In genomic region chr16:23991846-23992580, GRCm38 (mm10) we compare ENCODE assay signal across 25 mouse cellular contexts. TPM values are rescaled to one million over a fixed set of nuclear protein-coding genes. Genes with fewer than 3 reads are reported as not detected.
DNase-seq lines count a peak whose midpoint lies in the region; ATAC-seq and TF ChIP-seq lines count a peak whose summit lies in the region.
"Had no signal": no experiment of that assay in that cellular context is flagged by ENCODE, and none has a peak within 500 bp of the region (broad histone marks: within the 10 kb centered on the region; RNA-seq: fewer than 3 reads in every experiment).

No protein-coding gene starts in this region.

- H3K4me3 ChIP-seq in forebrain, postnatal 0 days (ENCODE audit: low read depth, low read length) = no peak overlapping the region
- H3K4me3 ChIP-seq in forebrain, embryonic 11.5 days (ENCODE audit: low read depth, low read length) = no peak overlapping the region
- H3K4me3 ChIP-seq in thymus, adult 2 months (ENCODE audit: control insufficient read depth, insufficient read depth, low read length) = no peak overlapping the region
- no peak overlapping the region for H3K4me3 ChIP-seq in hindbrain, embryonic 14.5 days (replicated peaks; ENCODE audit: low read length)
- H3K4me3 ChIP-seq: embryonic facial prominence, embryonic 15.5 days; forebrain, embryonic 12.5 days; hindbrain, embryonic 10.5 days; left cerebral cortex, adult 2 months; limb, embryonic 12.5 days; midbrain, embryonic 13.5 days; myocyte; neural tube, embryonic 15.5 days had no signal

- no peak for TF ChIP-seq POLR2A in thymus, adult 2 months (IDR thresholded peaks at IDR 0.05; ENCODE audit: control insufficient read depth, extremely low read depth, insufficient read depth, low read length, poor library complexity)

- DNase-seq in forebrain, postnatal 0 days = no peak
- no peak for DNase-seq in forebrain, embryonic 11.5 days (ENCODE audit: low spot score)
- DNase-seq in kidney, adult 8-10 months = peak; percentile 77 to 80
- DNase-seq in kidney, postnatal 10 days = no peak
- DNase-seq in thymus, adult 2 months = no peak
- DNase-seq in thymus, postnatal 0 days (ENCODE audit: low spot score) = no peak
- DNase-seq in skeletal muscle tissue, adult 2 months (ENCODE audit: low read depth, low spot score) = peak; percentile 52
- no peak for DNase-seq in hindbrain, embryonic 14.5 days (ENCODE audit: low spot score)

- 87% methylated on average over 14 of the region's 14 CpGs for WGBS in forebrain, postnatal 0 days
- WGBS in forebrain, embryonic 11.5 days = 86% methylated on average over 14 of the region's 14 CpGs
- WGBS in thymus, adult 2 months = 96% methylated on average over 14 of the region's 14 CpGs
- WGBS in hindbrain, embryonic 14.5 days = 85% methylated on average over 14 of the region's 14 CpGs

- H3K4me2 ChIP-seq in forebrain, postnatal 0 days (ENCODE audit: low read depth) = 0 out of 2 replicates have a peak overlapping the region, but pooled peaks have one; percentile 87
- no peak overlapping the region for H3K4me2 ChIP-seq in forebrain, embryonic 11.5 days (ENCODE audit: low read depth, low read length, severe bottlenecking)
- H3K4me2 ChIP-seq in hindbrain, embryonic 14.5 days (replicated peaks) = no peak overlapping the region
- H3K4me2 ChIP-seq: embryonic facial prominence, embryonic 15.5 days; limb, embryonic 12.5 days; lung, embryonic 14.5 days; midbrain, embryonic 13.5 days; neural tube, embryonic 15.5 days had no signal

- H3K27ac ChIP-seq in forebrain, postnatal 0 days (ENCODE audit: low read depth, low read length) = no peak overlapping the region
- no peak overlapping the region for H3K27ac ChIP-seq in forebrain, embryonic 11.5 days (ENCODE audit: low read depth, low read length)
- 0 out of 2 replicates have a peak overlapping the region, but pooled peaks have one; percentile 21 for H3K27ac ChIP-seq in thymus, adult 2 months (ENCODE audit: control insufficient read depth, insufficient read depth, low read length)
- no peak overlapping the region for H3K27ac ChIP-seq in hindbrain, embryonic 14.5 days
- H3K27ac ChIP-seq: embryonic facial prominence, embryonic 15.5 days; forebrain, embryonic 12.5 days; hindbrain, embryonic 10.5 days; left cerebral cortex, adult 2 months; limb, embryonic 12.5 days; midbrain, embryonic 13.5 days; neural tube, embryonic 15.5 days had no signal

- no peaks in the 10 kb centered on the region for H3K9me3 ChIP-seq in forebrain, postnatal 0 days (ENCODE audit: low read length)
- H3K9me3 ChIP-seq in forebrain, embryonic 11.5 days (ENCODE audit: control insufficient read depth, low read length) = no peaks in the 10 kb centered on the region
- no peaks in the 10 kb centered on the region for H3K9me3 ChIP-seq in hindbrain, embryonic 14.5 days (ENCODE audit: control insufficient read depth, low read length)
- H3K9me3 ChIP-seq: embryonic facial prominence, embryonic 15.5 days; forebrain, embryonic 12.5 days; hindbrain, embryonic 10.5 days; limb, embryonic 12.5 days; midbrain, embryonic 13.5 days; neural tube, embryonic 15.5 days had no signal

- no peaks in the 10 kb centered on the region for H3K27me3 ChIP-seq in forebrain, postnatal 0 days (ENCODE audit: insufficient read depth, low read length)
- H3K27me3 ChIP-seq in forebrain, embryonic 11.5 days (ENCODE audit: control insufficient read depth, insufficient read depth, low read length) = no peaks in the 10 kb centered on the region
- no peaks in the 10 kb centered on the region for H3K27me3 ChIP-seq in thymus, adult 2 months (ENCODE audit: control insufficient read depth, insufficient read depth, low read length)
- peaks cover under 1% of the 10 kb centered on the region; the same call in 1 of the 2 replicates for H3K27me3 ChIP-seq in hindbrain, embryonic 14.5 days (ENCODE audit: control insufficient read depth, insufficient read depth, low read length)
- H3K27me3 ChIP-seq: embryonic facial prominence, embryonic 15.5 days; neural tube, embryonic 15.5 days had no signal

- H3K4me1 ChIP-seq in forebrain, postnatal 0 days (ENCODE audit: insufficient read depth) = 0 out of 2 replicates have a peak, but pooled peaks cover 3% of the 10 kb centered on the region
- peaks cover 3% of the 10 kb centered on the region; the same call in 1 of the 2 replicates for H3K4me1 ChIP-seq in forebrain, embryonic 11.5 days (replicated peaks; ENCODE audit: control insufficient read depth, insufficient read depth, low read length)
- peaks cover 26% of the 10 kb centered on the region for H3K4me1 ChIP-seq in thymus, adult 2 months (replicated peaks; ENCODE audit: control insufficient read depth, insufficient read depth, low read length)
- H3K4me1 ChIP-seq in hindbrain, embryonic 14.5 days (replicated peaks; ENCODE audit: control insufficient read depth, insufficient read depth, low read length) = 0 out of 2 replicates have a peak, but pooled peaks cover 11% of the 10 kb centered on the region

- no peak for TF ChIP-seq CTCF in forebrain, postnatal 0 days (IDR thresholded peaks at IDR 0.05; ENCODE audit: low read depth)
- no peak for TF ChIP-seq CTCF in thymus, adult 2 months (IDR thresholded peaks at IDR 0.05; ENCODE audit: borderline replicate concordance, control insufficient read depth, extremely low read depth, insufficient read depth, low read length, poor library complexity)

- no peaks in the 10 kb centered on the region for H3K36me3 ChIP-seq in forebrain, postnatal 0 days (ENCODE audit: insufficient read depth)
- H3K36me3 ChIP-seq in forebrain, embryonic 11.5 days (ENCODE audit: control insufficient read depth, insufficient read depth, low read length) = no peaks in the 10 kb centered on the region
- H3K36me3 ChIP-seq in thymus, adult 2 months (ENCODE audit: control insufficient read depth, insufficient read depth, low read length) = no peaks in the 10 kb centered on the region
- no peaks in the 10 kb centered on the region for H3K36me3 ChIP-seq in hindbrain, embryonic 14.5 days (replicated peaks; ENCODE audit: control insufficient read depth, insufficient read depth)
- H3K36me3 ChIP-seq: embryonic facial prominence, embryonic 15.5 days; forebrain, embryonic 12.5 days; hindbrain, embryonic 10.5 days; limb, embryonic 12.5 days; midbrain, embryonic 13.5 days; neural tube, embryonic 15.5 days had no signal

- no peak overlapping the region for H3K9ac ChIP-seq in forebrain, postnatal 0 days
- no peak overlapping the region for H3K9ac ChIP-seq in forebrain, embryonic 11.5 days (ENCODE audit: low read length)
- H3K9ac ChIP-seq in hindbrain, embryonic 14.5 days = no peak overlapping the region
- H3K9ac ChIP-seq: embryonic facial prominence, embryonic 15.5 days; forebrain, embryonic 12.5 days; limb, embryonic 12.5 days; lung, embryonic 14.5 days; midbrain, embryonic 13.5 days; neural tube, embryonic 15.5 days had no signal

- ATAC-seq in forebrain, postnatal 0 days = no peak
- ATAC-seq in forebrain, embryonic 11.5 days (replicated peaks; ENCODE audit: low FRiP score) = no peak
- ATAC-seq in hindbrain, embryonic 14.5 days (ENCODE audit: low FRiP score) = no peak
- ATAC-seq: midbrain, embryonic 13.5 days had no signal

RNA-seq across cellular contexts. Expression of gene Bcl6, which starts 3.4 kb away (rescaled TPM):
- total RNA-seq in forebrain, postnatal 0 days (2014; rRNA removed) = 7.5 and 9.2 TPM in 2 replicates
- polyA plus RNA-seq in forebrain, postnatal 0 days (2015; fragmentation: Nextera tagmentation; extraction: Ambion mirVana) = 0.69 and 0.92 TPM in 2 replicates
- polyA plus RNA-seq in forebrain, embryonic 11.5 days (2014; fragmentation: Nextera tagmentation; extraction: Ambion mirVana) = 0.12 and 0.24 TPM in 2 replicates
- polyA plus RNA-seq in thymus, adult 2 months (2012; rRNA removed) = 103 and 116 TPM in 2 replicates
- 11.9 and 15.1 TPM in 2 replicates for polyA plus RNA-seq in thymus, postnatal 0 days (2015; fragmentation: Nextera tagmentation; extraction: Ambion mirVana)
- polyA plus RNA-seq in hindbrain, embryonic 14.5 days (2014; fragmentation: Nextera tagmentation; extraction: Ambion mirVana) = 0.35 and 0.50 TPM in 2 replicates

RNA-seq across cellular contexts. Expression of gene Gm37419, which starts 3.7 kb away (rescaled TPM):
- total RNA-seq in forebrain, postnatal 0 days (2014; rRNA removed) = not detected in 2 replicates
- polyA plus RNA-seq in forebrain, postnatal 0 days (2015; fragmentation: Nextera tagmentation; extraction: Ambion mirVana) = not detected in 2 replicates
- not detected in 2 replicates for polyA plus RNA-seq in forebrain, embryonic 11.5 days (2014; fragmentation: Nextera tagmentation; extraction: Ambion mirVana)
- not detected in 2 replicates for polyA plus RNA-seq in thymus, adult 2 months (2012; rRNA removed)
- polyA plus RNA-seq in thymus, postnatal 0 days (2015; fragmentation: Nextera tagmentation; extraction: Ambion mirVana) = not detected in 2 replicates
- not detected in 2 replicates for polyA plus RNA-seq in hindbrain, embryonic 14.5 days (2014; fragmentation: Nextera tagmentation; extraction: Ambion mirVana)
- total RNA-seq: adrenal gland, postnatal 25 days; ES-E14; gastrocnemius, postnatal 4 days; layer of hippocampus, adult 8-10 months; left cerebral cortex, adult 2 months; megakaryocyte progenitor cell, adult 5-6 weeks had no signal
- polyA plus RNA-seq: C2C12; embryonic facial prominence, embryonic 15.5 days; forebrain, embryonic 12.5 days; heart, embryonic 14.5 days; hindbrain, embryonic 10.5 days; intestine, embryonic 14.5 days; limb, embryonic 12.5 days; lung, embryonic 14.5 days; midbrain, embryonic 13.5 days; myocyte; neural tube, embryonic 15.5 days had no signal

RNA-seq across cellular contexts. Expression of gene Rtp2, which starts 59.8 kb away (rescaled TPM):
- 0.38 and 0.62 TPM in 2 replicates for total RNA-seq in forebrain, postnatal 0 days (2014; rRNA removed)
- 0.24 and 0.36 TPM in 2 replicates for polyA plus RNA-seq in forebrain, postnatal 0 days (2015; fragmentation: Nextera tagmentation; extraction: Ambion mirVana)
- not detected in 2 replicates for polyA plus RNA-seq in forebrain, embryonic 11.5 days (2014; fragmentation: Nextera tagmentation; extraction: Ambion mirVana)
- polyA plus RNA-seq in thymus, adult 2 months (2012; rRNA removed) = not detected in 2 replicates
- polyA plus RNA-seq in thymus, postnatal 0 days (2015; fragmentation: Nextera tagmentation; extraction: Ambion mirVana) = not detected in 2 replicates
- polyA plus RNA-seq in hindbrain, embryonic 14.5 days (2014; fragmentation: Nextera tagmentation; extraction: Ambion mirVana) = not detected in 2 replicates
- total RNA-seq: adrenal gland, postnatal 25 days; gastrocnemius, postnatal 4 days; left cerebral cortex, adult 2 months; megakaryocyte progenitor cell, adult 5-6 weeks had no signal
- polyA plus RNA-seq: C2C12; heart, embryonic 14.5 days; hindbrain, embryonic 10.5 days; intestine, embryonic 14.5 days; limb, embryonic 12.5 days; lung, embryonic 14.5 days; midbrain, embryonic 13.5 days; neural tube, embryonic 15.5 days had no signal

Comparison
In these comparisons a context has a peak if more than half of its experiments do, and no peak if none do; other contexts are left out.
1. DNase-seq: peak in kidney, adult 8-10 months (2 of 2) and skeletal muscle tissue, adult 2 months (single experiment); none in forebrain, postnatal 0 days (single experiment), forebrain, embryonic 11.5 days (single experiment), kidney, postnatal 10 days (single experiment), thymus, adult 2 months (single experiment), thymus, postnatal 0 days (single experiment) and hindbrain, embryonic 14.5 days (single experiment).